Mouse (Mus musculus) heart, embryonic 16.5 days (tissue): ENCODE data around the gene Dtx3l. TPM values are rescaled to one million over a fixed set of nuclear protein-coding genes. Genes with fewer than 3 reads are reported as not detected.

Experiments
- ATAC-seq: fragments of 200-750 bp; cut with Nextera tagmentation; replicated peaks from 2 replicates; pipeline ENCODE4 v1.8.0; 2017; ENCODE audit warnings: moderate number of reproducible peaks; ENCODE audit not compliant: insufficient read depth, low FRiP score; ENCODE audit errors: extremely low read depth
- H3K27ac ChIP-seq: fragments of 300-500 bp; sonication (generic); 2 replicates; pipeline ENCODE4 v1.5.1; 2014; ENCODE audit warnings: mild to moderate bottlenecking, low read length, control low read depth, moderate library complexity
- H3K27me3 ChIP-seq: fragments of 300-500 bp; sonication (generic); 2 replicates; pipeline ENCODE4 v1.6.1; 2014; ENCODE audit warnings: low read length, mixed read lengths; ENCODE audit not compliant: control insufficient read depth, insufficient read depth
- H3K36me3 ChIP-seq: fragments of 300-500 bp; sonication (generic); 2 replicates; pipeline ENCODE4 v1.6.1; 2014; ENCODE audit not compliant: control insufficient read depth, insufficient read depth
- H3K4me1 ChIP-seq: fragments of 300-500 bp; sonication (generic); 2 replicates; pipeline ENCODE4 v1.6.1; 2014; ENCODE audit warnings: low read length, mixed read lengths; ENCODE audit not compliant: control insufficient read depth, insufficient read depth
- H3K4me2 ChIP-seq: fragments of 300-500 bp; sonication (generic); 2 replicates; pipeline ENCODE4 v1.6.1; 2014; ENCODE audit warnings: low read depth, mild to moderate bottlenecking, control low read depth, low read length
- H3K4me3 ChIP-seq: fragments of 300-500 bp; sonication (generic); 2 replicates; pipeline ENCODE4 v1.5.1; 2014; ENCODE audit warnings: mild to moderate bottlenecking, control low read depth, low read length
- H3K9ac ChIP-seq: fragments of 300-500 bp; sonication (generic); 2 replicates; pipeline ENCODE4 v1.6.1; 2014; ENCODE audit warnings: low read length, control low read depth
- H3K9me3 ChIP-seq: fragments of 300-500 bp; sonication (generic); replicated peaks from 2 replicates; pipeline ENCODE4 v1.6.1; 2016; ENCODE audit warnings: low read length; ENCODE audit not compliant: control insufficient read depth
- WGBS: fragments of 180-500 bp; shearing (Covaris S2); extraction: QIAGEN DNeasy Blood & Tissue Kit; methylation state at CpG from one replicate; pipeline ENCODE4 v1.1.7; 2014; 5-methylcytosine and 5-hydroxymethylcytosine counted together
- polyA plus RNA-seq: library from polyadenylated mRNA; unstranded; fragments of >200 nt; fragmentation: Nextera tagmentation; extraction: Ambion mirVana; gene quantifications from 2 replicates; pipeline ENCODE4 v1.2.1, GENCODE M21; 2015

Dtx3l gene
- polyA plus RNA-seq, 1 experiment from 2014 or later, result 9.4 TPM

GRCm38 (mm10) chr16:35939690-35940089 is 739 bp upstream of the Dtx3l start:
- peak overlapping the region; percentile 91 for H3K4me3 ChIP-seq
- peaks cover 4% of the 10 kb centered on the region; the same call in 1 of the 2 replicates for H3K4me1 ChIP-seq
- H3K36me3 ChIP-seq, result peaks cover 13% of the 10 kb centered on the region
- peak overlapping the region; percentile 95 for H3K9ac ChIP-seq
- no peaks in the 10 kb centered on the region for H3K27me3 ChIP-seq
- 14% methylated on average over 9 of the region's 9 CpGs for WGBS
- no peaks in the 10 kb centered on the region for H3K9me3 ChIP-seq
- peak overlapping the region; percentile 97 for H3K4me2 ChIP-seq
- peak overlapping the region; percentile 85 for H3K27ac ChIP-seq
- peak; percentile 47 for ATAC-seq

DNA sequence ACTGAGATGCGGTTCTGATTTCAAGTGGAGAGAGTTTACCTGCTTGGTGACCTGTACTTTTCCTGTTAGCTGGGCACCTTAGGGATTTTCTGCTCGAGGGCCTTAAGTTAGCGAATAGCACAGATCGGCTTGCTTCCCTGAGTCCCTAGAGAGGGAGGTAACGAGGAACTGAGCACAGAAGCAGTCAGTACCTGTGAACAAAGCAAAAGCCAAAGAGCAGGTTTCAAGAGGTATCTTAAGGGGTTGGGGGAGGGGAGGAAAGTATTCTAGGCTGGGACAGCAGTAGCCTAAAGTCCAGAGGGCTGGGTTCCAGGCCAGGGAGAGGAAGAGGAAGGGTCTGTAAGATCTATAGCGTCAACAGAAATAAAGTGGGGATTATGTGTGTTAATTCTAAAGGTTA is 310 bp upstream of the Dtx3l start:
- WGBS, result 5% methylated on average over 6 of the region's 6 CpGs
- H3K4me1 ChIP-seq, result peaks cover 4% of the 10 kb centered on the region; the same call in 1 of the 2 replicates
- peak; percentile 29 for ATAC-seq
- no peaks in the 10 kb centered on the region for H3K27me3 ChIP-seq
- no peaks in the 10 kb centered on the region for H3K9me3 ChIP-seq
- H3K36me3 ChIP-seq, result peaks cover 13% of the 10 kb centered on the region
- H3K9ac ChIP-seq, result peak overlapping the region; percentile 95
- H3K27ac ChIP-seq, result peak overlapping the region; percentile 85
- H3K4me2 ChIP-seq, result peak overlapping the region; percentile 97
- H3K4me3 ChIP-seq, result peak overlapping the region; percentile 91

DNA sequence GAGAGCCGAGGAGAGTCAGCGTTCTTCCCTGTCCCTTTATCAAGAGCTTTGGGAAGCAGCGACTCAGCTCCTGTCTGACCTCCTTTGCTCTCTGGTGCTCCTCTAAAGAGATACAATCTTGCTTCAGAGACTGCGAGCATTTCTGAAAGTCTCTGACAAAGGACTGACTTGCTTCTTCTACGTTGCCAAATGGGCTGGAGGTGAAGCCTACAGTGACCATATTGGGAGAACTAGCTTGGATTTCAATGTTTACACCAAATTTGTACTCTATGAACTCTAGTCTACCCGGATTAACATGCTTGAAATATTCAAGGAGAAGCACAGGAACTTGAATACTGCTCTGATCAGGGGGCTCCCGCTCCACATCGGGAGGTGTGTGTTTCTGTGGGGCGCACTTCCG is 5.8 kb downstream of the Dtx3l start:
- Histone ChIP-seq H3K4me3 (no peak overlapping the region), H3K4me2 (no peak overlapping the region), H3K36me3 (peaks cover 5% of the 10 kb centered on the region), H3K27me3 (no peaks in the 10 kb centered on the region), H3K4me1 (no peaks in the 10 kb centered on the region; the same call in 1 of the 2 replicates), H3K9ac (no peak overlapping the region), H3K9me3 (no peaks in the 10 kb centered on the region), H3K27ac (no peak overlapping the region)
- WGBS, result 73% methylated on average over 10 of the region's 10 CpGs
- ATAC-seq, result no peak

DNA sequence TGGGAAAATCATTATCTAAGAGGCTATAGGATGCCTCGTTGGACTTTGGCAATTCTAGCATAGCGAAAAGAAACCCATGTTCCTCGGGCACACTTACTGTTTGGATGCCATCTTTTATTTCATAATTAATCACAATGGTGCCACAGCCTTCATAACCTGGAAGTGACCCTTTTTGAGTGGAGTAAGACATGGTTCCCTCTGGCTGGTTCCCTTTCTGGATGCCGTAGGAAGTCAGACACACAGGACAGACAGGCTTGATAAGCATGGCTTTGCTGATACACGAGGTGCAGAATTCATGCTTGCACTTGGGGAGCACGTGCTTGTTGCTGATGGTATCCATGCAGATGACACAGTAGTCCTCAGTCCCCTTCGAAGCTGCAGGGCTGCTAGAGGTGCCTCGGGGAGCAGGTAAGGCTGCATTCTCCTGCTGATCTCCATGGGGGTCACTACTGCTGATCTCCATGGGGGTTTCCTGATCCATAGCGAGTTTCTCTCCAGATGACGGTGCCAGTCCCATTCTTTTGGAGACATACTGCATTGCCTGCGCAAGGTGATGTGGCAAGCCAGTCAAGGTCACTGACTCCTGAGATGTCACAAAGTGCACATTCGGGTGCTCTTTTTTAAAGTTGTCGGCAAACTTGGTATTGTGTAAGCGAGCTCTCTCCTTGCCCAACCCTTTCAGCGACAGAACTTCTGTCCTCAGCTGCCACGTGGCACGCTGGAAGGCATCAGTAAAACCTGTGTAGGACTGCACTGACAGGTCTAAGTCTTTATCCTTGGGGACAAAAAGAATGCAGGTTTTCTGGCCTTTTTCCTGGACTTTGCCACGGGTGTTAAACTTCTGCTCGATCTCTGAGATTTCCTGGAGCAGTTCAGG is 6.5 kb downstream of the Dtx3l start:
- Histone ChIP-seq H3K4me3 (no peak overlapping the region), H3K27me3 (no peaks in the 10 kb centered on the region), H3K36me3 (peaks cover 5% of the 10 kb centered on the region), H3K4me1 (no peaks in the 10 kb centered on the region), H3K9me3 (no peaks in the 10 kb centered on the region), H3K9ac (no peak overlapping the region), H3K27ac (no peak overlapping the region), H3K4me2 (no peak overlapping the region)
- WGBS, result 78% methylated on average over 19 of the region's 19 CpGs
- ATAC-seq, result no peak

- WGBS, result 79% methylated on average over 5 of the region's 5 CpGs
- H3K36me3 ChIP-seq, result peaks cover 8% of the 10 kb centered on the region
- H3K9me3 ChIP-seq, result no peaks in the 10 kb centered on the region
- H3K9ac ChIP-seq, result no peak overlapping the region
- H3K4me1 ChIP-seq, result no peaks in the 10 kb centered on the region
- no peak overlapping the region for H3K27ac ChIP-seq
- no peak overlapping the region for H3K4me2 ChIP-seq
- no peak overlapping the region for H3K4me3 ChIP-seq
- no peak for ATAC-seq
- H3K27me3 ChIP-seq, result no peaks in the 10 kb centered on the region
Observed at GRCm38 (mm10) chr16:35924341-35924740, 14.6 kb downstream of the Dtx3l start.

- H3K4me3 ChIP-seq, result no peak overlapping the region
- no peaks in the 10 kb centered on the region for H3K9me3 ChIP-seq
- no peak overlapping the region for H3K27ac ChIP-seq
- H3K4me1 ChIP-seq, result no peaks in the 10 kb centered on the region
- no peak for ATAC-seq
- H3K27me3 ChIP-seq, result no peaks in the 10 kb centered on the region
- peaks cover 4% of the 10 kb centered on the region for H3K36me3 ChIP-seq
- H3K9ac ChIP-seq, result no peak overlapping the region
- WGBS, result 71% methylated on average over 7 of the region's 7 CpGs
- no peak overlapping the region for H3K4me2 ChIP-seq
Observed at GRCm38 (mm10) chr16:35923546-35924198, 15.3 kb downstream of the Dtx3l start.

- no peak overlapping the region for H3K27ac ChIP-seq
- H3K36me3 ChIP-seq, result peaks cover 2% of the 10 kb centered on the region; the same call in 1 of the 2 replicates
- no peak overlapping the region for H3K4me3 ChIP-seq
- no peaks in the 10 kb centered on the region for H3K27me3 ChIP-seq
- 72% methylated on average over 3 of the region's 3 CpGs for WGBS
- ATAC-seq, result no peak
- H3K4me2 ChIP-seq, result no peak overlapping the region
- no peak overlapping the region for H3K9ac ChIP-seq
- no peaks in the 10 kb centered on the region for H3K4me1 ChIP-seq
- no peaks in the 10 kb centered on the region for H3K9me3 ChIP-seq
Observed at GRCm38 (mm10) chr16:35922301-35922895, 16.6 kb downstream of the Dtx3l start.

DNA sequence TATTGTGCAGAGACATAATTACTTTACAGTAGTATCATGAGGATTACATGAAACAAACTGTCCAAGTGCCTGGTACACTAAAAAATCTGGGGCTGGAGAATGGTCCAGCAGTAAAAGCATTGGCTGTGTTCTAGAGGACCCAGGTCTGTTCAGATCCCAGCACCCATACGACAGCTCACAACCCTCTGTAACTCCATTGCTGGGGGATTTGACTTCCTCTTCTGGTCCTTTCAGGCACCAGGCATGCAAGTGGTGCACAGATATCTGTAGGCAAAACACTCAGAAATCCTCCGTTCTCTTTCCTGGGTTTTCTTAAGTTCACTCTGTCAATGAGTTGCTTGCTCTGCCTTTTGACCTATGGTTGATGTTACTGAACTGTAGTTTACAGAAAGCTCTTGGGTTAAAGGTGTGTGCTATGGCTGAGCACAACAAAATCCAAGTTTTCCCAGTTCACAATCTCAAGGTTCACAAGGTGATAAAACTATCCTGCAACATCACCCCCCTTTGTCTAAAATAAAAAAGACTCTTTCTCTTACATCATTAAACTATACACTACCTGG is 17.2 kb downstream of the Dtx3l start:
- H3K4me2 ChIP-seq, result no peak overlapping the region
- H3K4me1 ChIP-seq, result no peaks in the 10 kb centered on the region
- H3K27ac ChIP-seq, result no peak overlapping the region
- no peak overlapping the region for H3K9ac ChIP-seq
- H3K4me3 ChIP-seq, result no peak overlapping the region
- no peaks in the 10 kb centered on the region for H3K9me3 ChIP-seq
- no peak for ATAC-seq
- 79% methylated on average over 2 of the region's 2 CpGs for WGBS
- no peaks in the 10 kb centered on the region for H3K36me3 ChIP-seq
- H3K27me3 ChIP-seq, result no peaks in the 10 kb centered on the region
